Mouse (Mus musculus): ENCODE results near the gene Zfp579. TPM values are rescaled to one million over a fixed set of nuclear protein-coding genes. Genes with fewer than 3 reads are reported as not detected.

The Zfp579 gene
- polyA plus RNA-seq, 1 experiment from 2014 or later, result 29.3 TPM

DNA sequence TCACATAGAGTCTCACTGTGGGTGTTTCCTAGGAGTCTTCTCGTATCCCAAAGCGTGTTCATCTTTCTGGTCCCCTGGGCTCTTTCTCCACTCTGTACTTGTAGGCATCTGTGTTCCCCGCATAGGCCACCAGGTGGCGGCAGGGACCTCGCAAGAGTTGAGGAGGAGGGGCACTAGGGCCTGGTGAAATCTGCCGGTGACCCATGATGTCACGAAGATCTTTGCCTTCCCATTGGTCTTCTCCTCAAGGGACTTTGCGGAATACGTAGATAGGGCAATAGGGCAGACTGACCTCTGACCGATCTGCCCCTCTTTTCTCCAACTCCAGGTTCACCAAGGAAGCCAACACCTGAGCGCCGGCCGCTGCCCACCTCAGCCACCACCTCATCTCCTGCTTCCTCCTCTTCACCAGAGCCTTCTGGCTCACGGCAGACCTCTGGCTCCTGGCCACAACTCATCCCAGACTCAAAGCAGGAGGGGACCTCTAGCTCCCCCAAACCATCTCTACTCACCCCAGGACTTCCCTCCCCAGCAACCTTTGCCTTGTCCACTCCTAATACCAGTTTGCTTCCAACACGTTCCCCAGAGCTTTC, 52.6 kb downstream of the Zfp579 start:
- peak overlapping the region; percentile 40 for H3K27ac ChIP-seq (replicated peaks)
- 21% methylated on average over 15 of the region's 15 CpGs for WGBS
- H3K9me3 ChIP-seq, result no peaks in the 10 kb centered on the region
- no peaks in the 10 kb centered on the region for H3K27me3 ChIP-seq (replicated peaks; ENCODE audit: low read depth, poor library complexity, severe bottlenecking)
- DNase-seq (ENCODE audit: low spot score), result peak; percentile 91
- peaks cover 5% of the 10 kb centered on the region; the same call in 1 of the 2 replicates for H3K4me1 ChIP-seq
- H3K4me3 ChIP-seq, result peak overlapping the region; percentile 47
- no peaks in the 10 kb centered on the region for H3K36me3 ChIP-seq (replicated peaks)

DNA sequence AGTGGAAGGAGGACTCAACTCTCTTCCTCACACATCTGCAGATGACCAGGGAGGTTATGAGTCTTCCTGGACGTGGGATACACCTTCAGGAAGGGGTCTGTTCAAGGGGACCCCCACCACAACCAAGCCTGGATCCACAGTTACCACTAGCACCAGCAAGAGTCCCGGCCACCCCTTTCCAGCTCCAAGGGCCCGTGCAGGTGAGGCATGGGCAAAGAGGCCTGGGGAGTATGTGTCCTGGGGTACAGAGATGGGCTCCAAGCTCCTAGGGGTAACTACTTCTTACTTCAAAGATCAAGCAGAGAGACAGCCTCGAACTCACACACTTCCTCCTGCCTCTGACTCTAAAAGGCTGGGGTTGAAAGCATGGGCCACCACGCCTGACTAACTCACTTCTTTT, 53.3 kb downstream of the Zfp579 start:
- 59% methylated on average over 5 of the region's 5 CpGs for WGBS
- Histone ChIP-seq H3K4me3 (no peak overlapping the region), H3K27me3 (replicated peaks; ENCODE audit: low read depth, poor library complexity, severe bottlenecking) (no peaks in the 10 kb centered on the region), H3K9me3 (no peaks in the 10 kb centered on the region), H3K36me3 (replicated peaks) (no peaks in the 10 kb centered on the region), H3K27ac (replicated peaks) (no peak overlapping the region), H3K4me1 (peaks cover 5% of the 10 kb centered on the region; the same call in 1 of the 2 replicates)
- DNase-seq (ENCODE audit: low spot score), result no peak

DNA sequence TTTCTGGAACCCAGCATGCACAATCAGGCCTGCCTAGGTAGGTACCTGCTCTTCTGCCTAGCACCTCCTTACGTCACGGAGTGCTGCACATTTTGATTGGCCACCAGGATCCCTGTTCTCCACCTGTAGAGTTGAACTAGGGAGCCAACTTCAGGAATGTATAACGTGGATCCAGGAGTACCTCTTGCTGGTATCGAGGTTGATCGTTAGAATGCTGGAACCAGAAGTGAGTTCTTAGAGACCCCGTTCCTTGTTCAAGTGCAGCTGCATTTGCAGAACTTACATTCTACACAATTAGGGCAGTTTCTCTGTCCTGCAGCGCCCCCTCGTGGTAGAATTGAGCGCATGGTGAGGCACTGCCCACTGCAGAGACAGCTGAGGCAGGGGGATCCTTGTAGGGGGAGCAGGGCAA, 55.9 kb downstream of the Zfp579 start:
- peak; percentile 84 for DNase-seq (ENCODE audit: low spot score)
- no peaks in the 10 kb centered on the region for H3K27me3 ChIP-seq (replicated peaks; ENCODE audit: low read depth, poor library complexity, severe bottlenecking)
- WGBS, result 24% methylated on average over 9 of the region's 9 CpGs

GRCm38 (mm10) chr7:4938456-4938855, 57.5 kb downstream of the Zfp579 start:
- no peaks in the 10 kb centered on the region for H3K27me3 ChIP-seq (replicated peaks; ENCODE audit: low read depth, poor library complexity, severe bottlenecking)
- peak; percentile 76 for DNase-seq (ENCODE audit: low spot score)
- H3K36me3 ChIP-seq (replicated peaks), result no peaks in the 10 kb centered on the region
- peaks cover 3% of the 10 kb centered on the region; the same call in 1 of the 2 replicates for H3K4me1 ChIP-seq
- no peak overlapping the region for H3K27ac ChIP-seq (replicated peaks)
- H3K4me3 ChIP-seq, result no peak overlapping the region
- WGBS, result 33% methylated on average over 2 of the region's 2 CpGs
- peaks cover 7% of the 10 kb centered on the region; the same call in 1 of the 2 replicates for H3K9me3 ChIP-seq

More for the DNA sequence above, 55.9 kb downstream of the Zfp579 start:
- no peaks in the 10 kb centered on the region for H3K9me3 ChIP-seq
- H3K27ac ChIP-seq (replicated peaks), result no peak overlapping the region
- no peak overlapping the region for H3K4me3 ChIP-seq
- H3K4me1 ChIP-seq, result peaks cover 5% of the 10 kb centered on the region; the same call in 1 of the 2 replicates
- H3K36me3 ChIP-seq (replicated peaks), result no peaks in the 10 kb centered on the region

DNA sequence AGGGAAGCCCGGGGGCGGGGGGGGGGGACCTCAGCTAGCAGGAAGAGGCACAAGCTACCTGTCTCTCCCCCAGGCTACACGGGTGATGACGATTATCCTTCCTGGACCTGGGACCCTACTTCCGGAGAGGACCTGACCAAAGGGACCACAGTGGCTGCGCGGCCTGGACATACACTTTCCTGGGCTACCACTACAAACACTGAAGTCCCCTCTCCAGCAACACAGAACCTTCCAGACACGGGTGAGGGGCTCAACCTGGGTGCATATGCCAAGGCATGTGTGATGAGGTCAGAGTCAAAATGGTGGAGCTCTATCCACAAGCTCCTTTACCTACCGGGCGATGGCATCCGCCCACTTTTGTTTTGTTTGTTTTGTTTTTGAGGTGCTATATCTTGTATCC, 58.6 kb downstream of the Zfp579 start:
- no peak overlapping the region for H3K27ac ChIP-seq (replicated peaks)
- no peaks in the 10 kb centered on the region for H3K4me1 ChIP-seq
- H3K27me3 ChIP-seq (replicated peaks; ENCODE audit: low read depth, poor library complexity, severe bottlenecking), result no peaks in the 10 kb centered on the region
- H3K9me3 ChIP-seq, result peaks cover 7% of the 10 kb centered on the region; the same call in 1 of the 2 replicates
- WGBS, result 72% methylated on average over 11 of the region's 11 CpGs
- H3K36me3 ChIP-seq (replicated peaks), result no peaks in the 10 kb centered on the region
- no peak overlapping the region for H3K4me3 ChIP-seq
- no peak for DNase-seq (ENCODE audit: low spot score)

GRCm38 (mm10) chr7:4936832-4937231, 59.1 kb downstream of the Zfp579 start:
- Histone ChIP-seq H3K9me3 (peaks cover 7% of the 10 kb centered on the region; the same call in 1 of the 2 replicates), H3K4me1 (no peaks in the 10 kb centered on the region), H3K27me3 (replicated peaks; ENCODE audit: low read depth, poor library complexity, severe bottlenecking) (no peaks in the 10 kb centered on the region), H3K4me3 (no peak overlapping the region), H3K27ac (replicated peaks) (no peak overlapping the region), H3K36me3 (replicated peaks) (no peaks in the 10 kb centered on the region)
- no peak for DNase-seq (ENCODE audit: low spot score)
- 81% methylated on average over 10 of the region's 10 CpGs for WGBS

DNA sequence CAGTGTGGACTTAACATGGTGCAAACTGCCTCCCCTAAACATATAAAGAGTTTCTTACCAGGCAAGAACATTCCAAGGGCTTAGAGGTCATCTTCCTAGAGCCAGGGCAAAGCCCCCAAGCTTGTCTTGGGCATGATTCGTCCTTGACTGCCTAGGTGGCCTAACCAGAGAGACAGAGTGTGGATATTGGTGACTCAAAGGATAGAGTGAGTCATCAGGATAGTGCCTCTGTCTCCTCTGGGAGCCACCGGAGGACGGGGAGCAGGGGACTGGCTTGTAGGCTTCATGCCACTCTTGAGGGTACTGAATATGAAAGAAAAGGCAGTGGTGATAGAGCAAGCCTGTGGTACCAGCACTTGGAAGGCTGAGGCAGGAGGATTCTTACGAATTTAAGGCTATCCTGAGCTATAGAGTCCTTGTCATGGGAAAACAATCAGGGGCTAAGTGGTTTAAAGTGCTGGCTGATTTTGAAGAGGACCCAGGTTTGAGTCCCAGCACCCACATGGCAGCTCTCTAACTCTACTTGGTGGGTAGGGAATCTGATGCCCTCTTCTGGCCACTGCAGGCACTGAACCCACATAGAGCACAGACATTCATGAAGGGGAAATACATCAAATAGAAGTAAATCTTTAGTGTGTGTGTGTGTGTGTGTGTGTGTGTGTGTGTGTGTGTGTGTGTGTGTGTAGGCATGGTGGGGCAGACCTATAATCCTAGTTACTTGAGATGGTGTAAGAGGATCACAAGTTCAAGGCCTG, 61.6 kb downstream of the Zfp579 start:
- Histone ChIP-seq H3K27me3 (replicated peaks; ENCODE audit: low read depth, poor library complexity, severe bottlenecking) (no peaks in the 10 kb centered on the region), H3K4me1 (no peaks in the 10 kb centered on the region; the same call in 1 of the 2 replicates), H3K27ac (replicated peaks) (no peak overlapping the region), H3K4me3 (no peak overlapping the region), H3K9me3 (peaks cover 7% of the 10 kb centered on the region; the same call in 1 of the 2 replicates), H3K36me3 (replicated peaks) (no peaks in the 10 kb centered on the region)
- WGBS, result 91% methylated on average over 4 of the region's 4 CpGs
- DNase-seq (ENCODE audit: low spot score), result no peak

Other genes starting within 250 kb of the Zfp579 start
- gene Cox6b2, start 243.1 kb downstream of the Zfp579 start, polyA plus RNA-seq (2016; fragmentation: Nextera tagmentation; extraction: Ambion mirVana), result 42.5 and 46.0 TPM in 2 replicates
- not detected in 2 replicates for gene Fam71e2, start 224.9 kb downstream of the Zfp579 start, polyA plus RNA-seq (2016; fragmentation: Nextera tagmentation; extraction: Ambion mirVana)
- 0.15 and 0.19 TPM in 2 replicates for gene Il11, start 213.3 kb downstream of the Zfp579 start, polyA plus RNA-seq (2016; fragmentation: Nextera tagmentation; extraction: Ambion mirVana)
- not detected in 2 replicates for gene Tmem190, start 213.2 kb downstream of the Zfp579 start, polyA plus RNA-seq (2016; fragmentation: Nextera tagmentation; extraction: Ambion mirVana)
- 4.1 and 4.2 TPM in 2 replicates for gene Tmem238, start 206.5 kb downstream of the Zfp579 start, polyA plus RNA-seq (2016; fragmentation: Nextera tagmentation; extraction: Ambion mirVana)
- gene Rpl28, start 203.3 kb downstream of the Zfp579 start, polyA plus RNA-seq (2016; fragmentation: Nextera tagmentation; extraction: Ambion mirVana), result 386 and 403 TPM in 2 replicates
- gene Ube2s, start 183.6 kb downstream of the Zfp579 start, polyA plus RNA-seq (2016; fragmentation: Nextera tagmentation; extraction: Ambion mirVana), result 422 and 438 TPM in 2 replicates
- gene Shisa7, start 151.5 kb downstream of the Zfp579 start, polyA plus RNA-seq (2016; fragmentation: Nextera tagmentation; extraction: Ambion mirVana), result 0.23 and 0.35 TPM in 2 replicates
- 2.6 and 4.1 TPM in 2 replicates for gene Isoc2b, start 125.9 kb downstream of the Zfp579 start, polyA plus RNA-seq (2016; fragmentation: Nextera tagmentation; extraction: Ambion mirVana)
- gene Isoc2a, start 119.0 kb downstream of the Zfp579 start, polyA plus RNA-seq (2016; fragmentation: Nextera tagmentation; extraction: Ambion mirVana), result 0.68 and 0.86 TPM in 2 replicates
- gene Gm36210, start 89.6 kb downstream of the Zfp579 start, polyA plus RNA-seq (2016; fragmentation: Nextera tagmentation; extraction: Ambion mirVana), result 0.22 TPM in 1 of 2 replicates, not detected in the other
- gene Zfp628, start 80.9 kb downstream of the Zfp579 start, polyA plus RNA-seq (2016; fragmentation: Nextera tagmentation; extraction: Ambion mirVana), result 4.5 and 4.6 TPM in 2 replicates
- gene Nat14, start 74.1 kb downstream of the Zfp579 start, polyA plus RNA-seq (2016; fragmentation: Nextera tagmentation; extraction: Ambion mirVana), result 4.9 and 5.3 TPM in 2 replicates
- gene Ssc5d, start 70.4 kb downstream of the Zfp579 start, polyA plus RNA-seq (2016; fragmentation: Nextera tagmentation; extraction: Ambion mirVana), result 1.4 and 1.7 TPM in 2 replicates
- gene Sbk2, start 31.8 kb downstream of the Zfp579 start, polyA plus RNA-seq (2016; fragmentation: Nextera tagmentation; extraction: Ambion mirVana), result 0.09 TPM in 1 of 2 replicates, not detected in the other
- 0.05 TPM in 1 of 2 replicates, not detected in the other for gene Sbk3, start 25.0 kb downstream of the Zfp579 start, polyA plus RNA-seq (2016; fragmentation: Nextera tagmentation; extraction: Ambion mirVana)
- gene Zfp524, start 18.3 kb upstream of the Zfp579 start, polyA plus RNA-seq (2016; fragmentation: Nextera tagmentation; extraction: Ambion mirVana), result 7.8 and 8.0 TPM in 2 replicates
- 55.6 and 56.5 TPM in 2 replicates for gene Fiz1, start 18.5 kb upstream of the Zfp579 start, polyA plus RNA-seq (2016; fragmentation: Nextera tagmentation; extraction: Ambion mirVana)
- gene Gm44973, start 19.3 kb upstream of the Zfp579 start, polyA plus RNA-seq (2016; fragmentation: Nextera tagmentation; extraction: Ambion mirVana), result 0.38 and 1.3 TPM in 2 replicates
- 6.1 and 6.6 TPM in 2 replicates for gene Zfp865, start 24.2 kb upstream of the Zfp579 start, polyA plus RNA-seq (2016; fragmentation: Nextera tagmentation; extraction: Ambion mirVana)
- gene Ccdc106, start 24.4 kb upstream of the Zfp579 start, polyA plus RNA-seq (2016; fragmentation: Nextera tagmentation; extraction: Ambion mirVana), result 7.9 and 8.0 TPM in 2 replicates
- not detected in 2 replicates for gene 4632433K11Rik, start 38.0 kb upstream of the Zfp579 start, polyA plus RNA-seq (2016; fragmentation: Nextera tagmentation; extraction: Ambion mirVana)
- 2.7 and 2.8 TPM in 2 replicates for gene Zfp784, start 42.3 kb upstream of the Zfp579 start, polyA plus RNA-seq (2016; fragmentation: Nextera tagmentation; extraction: Ambion mirVana)
- 29.8 and 33.9 TPM in 2 replicates for gene Zfp580, start 55.4 kb upstream of the Zfp579 start, polyA plus RNA-seq (2016; fragmentation: Nextera tagmentation; extraction: Ambion mirVana)
- gene U2af2, start 66.0 kb upstream of the Zfp579 start, polyA plus RNA-seq (2016; fragmentation: Nextera tagmentation; extraction: Ambion mirVana), result 182 and 189 TPM in 2 replicates
- 56.7 and 58.8 TPM in 2 replicates for gene Epn1, start 84.1 kb upstream of the Zfp579 start, polyA plus RNA-seq (2016; fragmentation: Nextera tagmentation; extraction: Ambion mirVana)
- not detected in 2 replicates for gene Rfpl4, start 120.8 kb upstream of the Zfp579 start, polyA plus RNA-seq (2016; fragmentation: Nextera tagmentation; extraction: Ambion mirVana)
- gene Rasl2-9, start 129.8 kb upstream of the Zfp579 start, polyA plus RNA-seq (2016; fragmentation: Nextera tagmentation; extraction: Ambion mirVana), result 0.20 TPM in 2 replicates
- 0.01 TPM in 1 of 2 replicates, not detected in the other for gene Vmn1r55, start 153.5 kb upstream of the Zfp579 start, polyA plus RNA-seq (2016; fragmentation: Nextera tagmentation; extraction: Ambion mirVana)
- not detected in 2 replicates for gene Vmn1r56, start 200.6 kb upstream of the Zfp579 start, polyA plus RNA-seq (2016; fragmentation: Nextera tagmentation; extraction: Ambion mirVana)
- not detected in 2 replicates for gene Vmn1r57, start 222.3 kb upstream of the Zfp579 start, polyA plus RNA-seq (2016; fragmentation: Nextera tagmentation; extraction: Ambion mirVana)

Data from embryonic facial prominence, embryonic 10.5 days (tissue).